Mouse (Mus musculus) myocyte (in vitro differentiated cells): ENCODE measurements at regions not wholly inside any gene's neighbourhood (a gene's known extent, or its start where the extent isn't known, plus 50 kb on each side); places are given as distances from the start of the nearest gene placed in this dataset.

Source experiments
- CEBPB ChIP-seq: IDR thresholded peaks from 2 replicates; pipeline ENCODE4 v1.6.1; 2011; ENCODE audit warnings: mild to moderate bottlenecking, moderate library complexity; ENCODE audit not compliant: poor library complexity, insufficient read depth, severe bottlenecking
- E2F4 ChIP-seq: IDR thresholded peaks from one replicate; pipeline ENCODE4 v1.6.1; 2011; ENCODE audit warnings: mild to moderate bottlenecking, control low read depth, moderate library complexity; ENCODE audit not compliant: insufficient read depth
- MAX ChIP-seq: IDR thresholded peaks from one replicate; pipeline ENCODE4 v1.6.1; 2011; ENCODE audit warnings: low read depth, mild to moderate bottlenecking, control low read depth
- MYOD1 ChIP-seq, 3 experiments: IDR thresholded peaks; one replicate each; pipeline ENCODE4 v1.6.1; 2011; ENCODE audit warnings: control low read depth in 2 of 3, low read depth in 2 of 3, mild to moderate bottlenecking in 2 of 3, moderate library complexity in 1 of 3; ENCODE audit not compliant: insufficient read length in 2 of 3, control insufficient read depth in 1 of 3
- MYOG ChIP-seq, 3 experiments: IDR thresholded peaks; one replicate each; pipeline ENCODE4 v1.6.1; 2011; ENCODE audit warnings: control low read depth in 2 of 3, low read depth in 2 of 3, mild to moderate bottlenecking in 2 of 3; ENCODE audit not compliant: insufficient read length in 2 of 3, control insufficient read depth in 1 of 3, insufficient read depth in 1 of 3
- POLR2A ChIP-seq: IDR thresholded peaks from one replicate; pipeline ENCODE4 v1.6.1; 2011; ENCODE audit warnings: low read depth, mild to moderate bottlenecking, control low read depth, moderate library complexity; ENCODE audit not compliant: insufficient read length
- POLR2AphosphoS2 ChIP-seq: IDR thresholded peaks from one replicate; pipeline ENCODE4 v1.6.1; 2011; ENCODE audit warnings: low read depth, control low read depth; ENCODE audit not compliant: insufficient read length
- REST ChIP-seq: IDR thresholded peaks from one replicate; pipeline ENCODE4 v1.6.1; 2011; ENCODE audit warnings: mild to moderate bottlenecking, control low read depth, moderate library complexity; ENCODE audit not compliant: insufficient read depth, insufficient read length
- SRF ChIP-seq: IDR thresholded peaks from one replicate; pipeline ENCODE4 v1.6.1; 2011; ENCODE audit warnings: low read depth; ENCODE audit not compliant: control insufficient read depth, insufficient read length
- TCF12 ChIP-seq: IDR thresholded peaks from one replicate; pipeline ENCODE4 v1.6.1; 2011; ENCODE audit warnings: mild to moderate bottlenecking, control low read depth; ENCODE audit not compliant: poor library complexity, insufficient read depth, severe bottlenecking
- TCF3 ChIP-seq: IDR thresholded peaks from one replicate; pipeline ENCODE4 v1.6.1; 2011; ENCODE audit warnings: low read depth, control low read depth; ENCODE audit not compliant: insufficient read length
- USF1 ChIP-seq: IDR thresholded peaks from one replicate; pipeline ENCODE4 v1.6.1; 2011; ENCODE audit warnings: low read depth, mild to moderate bottlenecking, control low read depth, moderate library complexity

DNA sequence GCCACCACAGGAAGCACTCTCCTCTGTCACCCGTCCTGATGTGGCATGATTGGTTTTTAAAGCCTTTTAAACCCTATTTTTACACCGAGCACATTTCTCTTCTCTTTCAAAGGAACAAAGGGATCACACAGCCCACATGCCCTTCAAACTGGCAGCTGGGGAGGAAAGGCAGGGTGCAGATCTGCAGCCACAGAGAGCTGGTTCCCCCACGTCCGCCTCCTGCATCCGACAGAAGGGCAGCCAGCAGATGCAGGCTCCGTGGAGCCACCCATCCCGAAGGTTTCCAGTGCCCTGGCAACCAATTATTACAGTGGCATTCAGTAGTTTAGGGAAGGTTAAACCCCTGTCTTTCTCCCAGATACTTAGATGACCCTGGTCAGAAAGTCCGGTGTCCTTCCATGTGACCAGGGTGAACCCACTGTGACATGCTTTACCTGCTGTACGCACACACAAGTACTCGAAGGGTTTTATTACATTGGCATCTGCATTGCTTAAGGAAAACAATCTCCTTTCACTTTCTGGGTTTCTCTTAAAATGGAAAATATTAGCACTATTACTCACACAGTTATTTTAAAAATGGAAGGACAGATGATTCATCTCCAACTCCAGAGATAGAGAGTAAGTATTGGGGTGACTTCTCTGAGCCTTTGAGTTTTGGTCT, 156.7 kb upstream of the Ubl3 start:
- TF ChIP-seq POLR2A (no peak), MYOD1 (IDR thresholded peaks at IDR 0.05; ENCODE audit: control insufficient read depth in 1 of 3, insufficient read length in 2 of 3, low read depth in 2 of 3) (no peak), MAX (no peak), USF1 (no peak), MYOG (IDR thresholded peaks at IDR 0.05; ENCODE audit: control insufficient read depth in 1 of 3, insufficient read depth in 1 of 3, insufficient read length in 2 of 3, low read depth in 2 of 3) (no peak), E2F4 (no peak), SRF (no peak), TCF12 (no peak), REST (no peak), TCF3 (no peak), POLR2AphosphoS2 (no peak), CEBPB (no peak)
